Mouse (Mus musculus) liver, postnatal 0 days (tissue): ENCODE measurements at regions not wholly inside any gene's neighbourhood (a gene's known extent, or its start where the extent isn't known, plus 50 kb on each side); places are given as distances from the start of the nearest gene placed in this dataset.

Source experiments
- CTCF ChIP-seq: sonication (generic); IDR thresholded peaks from 2 replicates; pipeline ENCODE4 v1.5.1; 2016; ENCODE audit warnings: antibody characterized with exemption, low read depth
- EP300 ChIP-seq: IDR thresholded peaks from 2 replicates; pipeline ENCODE4 v1.6.1; 2016; ENCODE audit warnings: antibody characterized with exemption, low read depth, mild to moderate bottlenecking

GRCm38 (mm10) chr13:116759912-116760311 is 265.4 kb downstream of the Parp8 start:
- TF ChIP-seq CTCF (no peak), EP300 (no peak)
